Mouse (Mus musculus) retina, embryonic 14.5 days (tissue): ENCODE data around the gene Elp5.

Experiments
- DNase-seq: peaks from one replicate; pipeline ENCODE4 v3.0.0-alpha.2; 2015; ENCODE audit warnings: low spot score

Elp5 gene

GRCm38 (mm10) chr11:70014880-70015558 is 32.7 kb upstream of the Elp5 start, which contains the start of gene Acadvl:
TSS of gene Acadvl (minus strand) at chr11:70015411.
- DNase-seq, result peak; percentile 86

DNA sequence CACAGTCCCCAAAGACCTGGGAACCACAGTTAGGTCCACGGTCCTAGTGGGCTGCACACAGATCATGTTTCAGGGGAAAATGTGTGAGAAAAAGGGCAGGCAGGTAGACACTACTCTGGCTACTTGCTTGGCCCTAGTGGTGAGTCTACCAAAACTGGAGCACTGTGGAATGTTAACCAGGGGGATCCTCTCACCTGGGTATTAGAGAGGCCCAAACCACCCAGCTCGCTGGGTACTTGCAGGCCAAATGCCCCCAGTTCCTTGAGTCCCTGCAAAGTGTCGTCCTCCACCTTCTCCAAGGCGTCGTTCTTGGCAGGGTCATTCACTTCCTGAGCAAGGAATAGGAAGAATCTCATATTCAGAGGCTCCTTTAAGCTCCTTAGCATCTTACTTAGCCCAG is 31.7 kb upstream of the Elp5 start:
- no peak for DNase-seq

DNA sequence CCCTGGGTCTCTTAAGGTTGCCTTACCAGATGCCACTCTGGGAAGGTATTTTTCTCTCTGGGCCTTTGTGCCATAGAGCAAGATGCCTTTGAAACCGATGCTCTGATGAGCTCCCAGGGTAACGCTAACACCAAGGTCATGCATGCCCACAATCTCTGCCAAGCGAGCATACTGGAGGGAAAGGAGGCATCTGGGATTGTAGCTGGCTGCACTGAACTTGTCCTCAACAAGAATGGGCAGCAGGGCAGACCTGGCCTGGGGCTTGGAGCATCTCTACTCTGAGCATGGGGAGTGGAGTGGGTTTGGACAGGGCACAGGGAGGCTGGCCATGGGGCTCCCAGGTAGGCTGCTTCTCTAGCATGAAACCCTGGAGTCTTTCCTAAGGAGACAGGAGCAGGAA is 31.1 kb upstream of the Elp5 start:
- DNase-seq, result no peak

- DNase-seq, result no peak
These were observed 30.6 kb upstream of the Elp5 start for GRCm38 (mm10) chr11:70012931-70013330.

GRCm38 (mm10) chr11:70010961-70011360 is 28.6 kb upstream of the Elp5 start:
- DNase-seq, result no peak

DNA sequence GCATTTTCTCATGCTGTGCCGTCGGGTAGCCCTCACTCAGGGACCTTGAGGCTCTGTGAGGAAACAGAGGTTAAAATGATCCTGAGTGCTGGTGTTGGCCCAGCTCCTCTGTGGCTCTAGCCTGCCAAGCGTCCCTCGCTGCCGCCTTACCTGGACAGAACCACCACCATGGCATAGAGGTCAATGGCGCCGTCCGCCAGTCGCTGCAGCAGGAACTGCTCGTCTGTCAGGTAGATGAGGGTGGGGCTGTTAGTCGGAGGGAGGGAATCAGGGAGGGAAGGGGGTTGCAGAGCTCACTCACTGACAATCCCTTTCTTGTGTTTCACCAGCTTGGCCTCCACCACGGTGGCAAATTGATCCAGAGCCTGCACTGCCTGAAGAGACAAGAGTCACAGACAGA is 28.2 kb upstream of the Elp5 start:
- no peak for DNase-seq

DNA sequence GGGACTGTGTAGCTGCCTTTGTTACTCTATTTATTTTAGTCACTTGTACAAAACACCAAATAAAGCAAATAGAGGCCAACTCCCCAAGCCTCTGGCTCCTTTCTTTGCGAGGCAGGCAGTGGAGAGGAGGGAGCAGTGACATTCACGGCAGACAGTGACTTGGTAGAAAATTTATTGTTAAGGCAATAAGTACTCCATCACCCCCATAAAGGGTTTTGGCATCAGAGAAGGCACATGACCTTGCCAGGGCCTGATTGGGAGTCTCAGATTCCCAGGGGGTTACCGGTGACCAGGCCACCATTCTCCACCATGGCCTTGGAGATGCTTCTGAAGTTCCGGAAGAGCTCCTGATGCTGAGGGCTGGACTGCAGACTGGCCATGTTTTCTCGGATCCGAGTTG is 27.7 kb upstream of the Elp5 start:
- DNase-seq, result no peak

DNA sequence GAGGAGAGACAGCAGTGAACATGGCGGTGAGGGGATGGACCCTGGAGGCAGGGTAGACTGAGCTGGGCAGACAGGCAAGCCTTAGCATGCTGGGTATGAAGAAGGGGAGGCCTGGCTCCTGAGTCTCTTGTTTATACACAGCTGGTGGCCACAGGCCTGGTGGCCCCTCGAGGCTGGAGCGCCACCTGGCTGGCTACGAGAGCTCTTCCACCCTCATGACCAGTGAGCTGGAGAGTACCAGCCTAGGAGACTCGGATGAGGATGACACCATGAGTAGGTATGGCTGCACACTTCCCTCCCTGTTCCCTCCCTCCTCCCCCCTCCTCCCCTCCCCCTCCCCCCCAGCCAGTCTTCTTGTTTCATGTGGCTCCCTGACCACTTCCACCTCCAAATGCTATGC is 23.2 kb upstream of the Elp5 start:
- no peak for DNase-seq

DNA sequence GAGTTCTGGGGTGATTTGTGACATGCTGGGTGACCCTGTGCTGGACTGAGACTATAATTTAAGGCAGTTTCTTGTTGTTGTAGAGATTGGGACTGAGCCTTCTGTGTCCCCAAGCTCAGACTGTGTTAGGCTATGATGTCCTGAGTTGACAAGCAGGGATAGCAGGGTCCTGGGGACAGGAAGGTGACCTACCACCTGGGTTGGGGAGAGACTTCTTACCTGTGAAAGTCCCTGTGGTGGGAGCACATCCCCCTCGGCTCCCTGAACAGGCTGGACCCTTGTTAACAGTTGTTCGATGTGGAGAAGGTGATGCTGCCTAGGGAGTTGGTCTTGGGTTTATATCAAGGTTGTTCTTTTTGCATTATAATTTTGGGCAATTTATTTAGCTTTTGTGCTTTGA is 20.2 kb upstream of the Elp5 start:
- DNase-seq, result no peak

- peak; percentile 69 for DNase-seq
These were observed 19.5 kb upstream of the Elp5 start for GRCm38 (mm10) chr11:70001865-70002264.

DNA sequence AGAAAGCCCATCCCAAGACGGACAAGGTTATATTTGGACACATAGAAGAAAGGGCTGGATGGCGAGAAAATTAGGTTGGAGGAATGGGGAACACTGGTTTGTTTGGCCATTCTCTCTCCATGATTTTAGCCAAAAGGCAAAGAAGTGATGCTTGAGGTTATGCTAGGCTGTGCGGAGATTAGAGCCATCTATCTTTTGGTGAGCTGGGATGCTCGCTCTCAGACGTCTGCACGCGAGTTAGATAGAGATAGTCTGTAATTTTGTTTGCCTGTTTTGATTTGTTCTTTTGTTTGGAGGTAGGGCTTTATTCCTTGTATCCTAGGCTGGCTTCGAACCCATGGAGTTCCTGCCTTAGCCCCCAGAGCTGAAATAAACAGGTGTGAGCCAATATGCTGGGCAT is 18.8 kb upstream of the Elp5 start:
- no peak for DNase-seq

DNA sequence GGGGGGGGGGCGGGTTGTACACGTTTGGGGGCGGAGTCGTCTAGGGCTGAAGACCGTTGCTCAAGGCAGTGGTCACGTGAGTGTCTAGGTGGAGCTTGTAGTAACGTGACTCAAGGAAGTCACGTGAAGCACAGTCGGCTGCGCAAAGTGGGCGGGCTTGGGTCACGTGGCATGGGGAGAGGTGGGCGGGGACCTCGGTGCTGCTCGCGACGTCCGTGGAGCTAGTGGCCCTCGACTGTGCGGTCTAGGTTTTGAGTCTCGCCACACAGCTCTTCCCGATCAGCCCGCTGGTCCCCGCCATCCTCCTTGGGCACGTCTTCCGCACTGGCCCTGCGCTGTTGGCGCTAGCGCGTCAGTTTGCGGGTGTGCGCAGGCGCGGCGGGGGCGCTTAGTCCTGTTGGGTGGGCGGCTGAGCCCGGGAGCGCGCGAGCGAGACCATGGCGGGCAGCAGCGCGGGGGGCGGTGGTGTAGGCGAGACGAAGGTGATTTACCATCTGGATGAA is 18.1 kb upstream of the Elp5 start, which contains the start of gene Dvl2:
TSS of gene Dvl2 (plus strand) at position 200 of the 503 bp plus-strand sequence.
- peak; percentile 92 for DNase-seq

DNA sequence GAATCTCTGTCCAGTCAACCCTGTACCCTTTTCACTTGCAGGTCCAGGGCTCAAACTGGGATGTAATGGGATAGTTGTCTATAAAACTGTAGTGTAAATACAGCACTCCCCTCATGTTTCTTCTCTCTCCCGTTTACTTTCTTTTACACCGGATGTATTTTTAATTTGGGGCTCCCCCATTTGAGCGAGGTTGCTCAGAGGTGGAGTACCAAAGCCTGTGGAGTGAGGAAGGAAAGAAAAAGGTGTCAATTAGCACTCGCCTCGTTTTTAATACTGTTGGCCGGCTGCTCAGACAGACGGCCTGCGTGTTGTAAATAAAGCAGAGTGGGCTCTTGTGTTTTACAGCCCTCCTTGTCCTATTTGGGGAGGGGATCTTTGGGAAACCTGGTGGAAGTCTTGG is 17.3 kb upstream of the Elp5 start:
- no peak for DNase-seq

- DNase-seq, result no peak
These were observed 16.5 kb upstream of the Elp5 start for GRCm38 (mm10) chr11:69998567-69999491.

- peak; percentile 84 for DNase-seq
These were observed 14.8 kb upstream of the Elp5 start for GRCm38 (mm10) chr11:69997070-69997509.

DNA sequence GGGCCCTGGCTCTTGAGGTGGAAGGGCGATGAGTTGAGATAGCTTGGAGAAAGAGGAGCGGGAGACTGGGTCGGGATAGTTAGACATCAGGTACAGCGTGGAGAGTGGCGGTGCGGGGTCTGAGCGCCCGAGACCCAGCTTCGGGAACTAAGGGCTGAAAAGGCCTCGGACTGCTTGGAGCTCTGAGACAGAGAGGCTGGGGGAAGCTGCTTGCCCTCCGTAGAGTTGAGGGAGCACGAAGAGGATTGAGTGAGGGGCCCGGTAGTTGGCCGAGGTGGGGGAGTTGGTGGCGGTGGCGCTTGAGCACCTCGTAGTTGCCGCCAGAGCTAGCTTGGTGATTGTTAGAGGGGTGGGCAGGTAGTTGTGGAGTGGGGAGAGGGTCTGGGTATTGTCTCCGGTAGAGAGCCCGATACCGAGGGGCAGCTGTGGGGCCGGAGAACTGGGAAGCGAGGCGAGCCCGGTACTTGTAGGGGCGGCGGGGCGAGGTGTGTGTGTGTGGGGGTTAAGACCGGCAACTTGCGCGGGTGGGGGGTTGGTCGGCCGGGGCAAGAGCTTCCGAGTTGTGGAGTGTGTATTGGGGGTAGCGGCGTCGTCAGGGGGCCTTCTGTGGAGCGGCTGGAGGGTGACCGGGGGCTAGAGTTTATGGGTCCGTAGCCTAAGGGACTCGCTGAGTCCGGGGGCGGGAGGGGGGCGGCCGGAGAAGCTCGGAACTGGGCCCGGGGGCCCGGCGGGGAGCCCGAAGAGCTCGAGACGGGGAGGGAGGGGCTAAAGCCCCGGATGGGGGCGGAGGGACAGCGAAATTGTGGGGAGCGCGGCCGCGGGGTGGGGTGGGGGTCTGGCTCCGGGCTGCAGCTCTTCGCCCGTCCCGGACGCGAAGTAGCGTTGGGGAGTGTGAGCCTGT is 14.1 kb upstream of the Elp5 start:
- DNase-seq, result peak; percentile 49

DNA sequence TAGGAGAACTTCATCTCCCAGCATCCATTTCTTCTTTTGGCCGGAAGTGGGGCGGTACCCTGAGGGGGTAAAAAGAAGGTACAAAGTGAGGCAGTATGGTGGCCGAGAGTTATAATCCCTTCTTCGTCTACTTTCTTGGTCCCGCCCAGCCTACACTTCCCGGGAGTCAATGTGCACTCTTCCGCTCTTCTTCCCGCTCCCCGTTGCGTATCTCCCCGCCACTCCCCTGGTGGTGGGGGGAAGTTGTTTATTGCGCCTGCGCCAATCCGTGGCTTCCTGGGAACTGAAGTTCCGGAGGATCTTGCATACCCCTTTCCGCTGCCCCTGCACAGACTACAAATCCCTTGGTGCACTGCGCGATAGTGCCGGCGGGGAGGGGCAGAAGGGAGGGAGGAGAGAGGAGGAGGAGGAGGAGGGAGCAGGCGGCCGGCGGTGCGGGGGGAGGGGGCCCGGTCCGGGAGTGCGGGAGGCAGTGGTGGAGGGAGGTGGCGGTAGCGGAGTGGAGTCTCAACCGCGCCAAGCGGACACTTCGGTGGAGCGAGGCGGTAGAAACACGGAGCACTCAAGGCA is 13.2 kb upstream of the Elp5 start, which contains the start of gene Phf23:
TSS of gene Phf23 (plus strand) at position 387 of the 570 bp plus-strand sequence.
- DNase-seq, result peak; percentile 98

DNA sequence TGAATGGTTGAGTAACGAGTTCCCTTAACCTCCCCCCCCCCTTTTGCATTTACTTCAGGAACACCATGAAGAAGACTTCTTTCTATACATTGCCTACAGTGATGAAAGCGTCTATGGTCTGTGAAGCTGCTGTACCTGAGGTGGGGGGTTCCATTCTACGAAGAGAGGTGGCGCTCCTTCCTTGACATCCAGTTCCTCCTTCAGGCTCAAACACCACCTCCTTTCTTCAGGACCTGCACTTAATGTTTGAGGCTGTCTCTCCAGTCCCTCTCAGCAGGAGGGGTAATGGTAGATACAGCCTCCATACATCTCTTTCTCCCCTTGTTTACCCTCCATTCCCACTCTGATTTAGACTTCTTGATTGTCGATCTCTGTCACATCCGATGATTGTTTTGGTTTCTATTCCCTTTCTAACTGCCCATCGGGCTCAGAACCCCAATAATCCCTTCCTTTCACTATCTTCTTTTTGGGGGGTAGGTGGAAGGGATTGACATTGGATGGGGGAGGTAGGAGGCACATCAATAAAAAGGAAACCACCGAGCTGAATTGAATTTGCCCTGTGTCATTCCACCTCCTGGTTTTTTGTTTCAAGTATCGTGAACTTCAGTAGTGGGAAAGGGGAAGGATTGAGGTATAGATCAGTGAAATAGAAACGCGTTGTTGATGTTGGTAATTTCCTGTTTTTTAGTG is 12.2 kb upstream of the Elp5 start:
- no peak for DNase-seq

GRCm38 (mm10) chr11:69992932-69993331 is 10.6 kb upstream of the Elp5 start:
- DNase-seq, result no peak

DNA sequence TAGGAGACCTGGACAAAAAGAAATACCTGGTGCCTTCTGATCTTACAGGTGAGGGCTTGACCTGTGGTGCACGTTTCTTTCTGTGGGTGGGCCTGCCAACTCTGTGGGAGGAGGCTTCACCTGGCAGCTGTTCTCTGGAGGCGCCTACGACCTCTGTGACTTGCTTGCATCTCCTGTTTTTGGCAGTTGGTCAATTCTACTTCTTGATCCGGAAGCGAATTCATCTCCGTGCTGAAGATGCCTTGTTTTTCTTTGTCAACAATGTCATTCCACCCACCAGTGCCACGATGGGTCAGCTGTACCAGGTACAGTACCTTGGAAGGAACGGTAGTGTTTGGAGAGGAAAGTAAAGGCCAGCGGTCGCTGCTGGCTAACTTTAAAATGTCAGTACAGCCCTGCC is 10.1 kb upstream of the Elp5 start:
- DNase-seq, result no peak

GRCm38 (mm10) chr11:69991711-69992110 is 9.4 kb upstream of the Elp5 start:
- peak; percentile 12 for DNase-seq
